Mouse (Mus musculus) brain, embryonic 14.5 days (tissue): ENCODE measurements around the gene Fuz.

Experiments used
- CTCF ChIP-seq: fragments of 200-500 bp; IDR thresholded peaks from 2 replicates; pipeline ENCODE4 v1.5.1; 2012; ENCODE audit warnings: inconsistent platforms, mild to moderate bottlenecking, moderate library complexity, borderline replicate concordance; ENCODE audit not compliant: insufficient read depth, insufficient read length; ENCODE audit errors: extremely low read depth
- POLR2A ChIP-seq: fragments of 200-500 bp; IDR thresholded peaks from 2 replicates; pipeline ENCODE4 v1.6.1; 2012; ENCODE audit warnings: mild to moderate bottlenecking, inconsistent platforms, borderline replicate concordance; ENCODE audit not compliant: poor library complexity, insufficient read depth, insufficient read length, severe bottlenecking; ENCODE audit errors: extremely low read depth

- TF ChIP-seq POLR2A (no peak), CTCF (no peak)
These were observed 42.8 kb upstream of the Fuz start for GRCm38 (mm10) chr7:44853065-44853464.
